Mouse (Mus musculus) kidney, embryonic 16.5 days (tissue): ENCODE data around the gene Zfp326. TPM values are rescaled to one million over a fixed set of nuclear protein-coding genes. Genes with fewer than 3 reads are reported as not detected.

Experiments used
- ATAC-seq: fragments of 200-750 bp; cut with Nextera tagmentation; 2 replicates; pipeline ENCODE4 v1.8.0; 2017; ENCODE audit warnings: moderate TSS enrichment; ENCODE audit not compliant: low FRiP score, low TSS enrichment
- H3K27ac ChIP-seq: fragments of 300-500 bp; sonication (generic); 2 replicates; pipeline ENCODE4 v1.5.1; 2014; ENCODE audit warnings: low read length
- H3K27me3 ChIP-seq: fragments of 300-500 bp; sonication (generic); 2 replicates; pipeline ENCODE4 v1.6.1; 2014; ENCODE audit warnings: low read length, control low read depth, mixed read lengths; ENCODE audit not compliant: insufficient read depth
- H3K36me3 ChIP-seq: fragments of 300-500 bp; sonication (generic); 2 replicates; pipeline ENCODE4 v1.6.1; 2014; ENCODE audit warnings: low read length, control low read depth, mixed read lengths; ENCODE audit not compliant: insufficient read depth
- H3K4me1 ChIP-seq: fragments of 300-500 bp; sonication (generic); 2 replicates; pipeline ENCODE4 v1.6.1; 2014; ENCODE audit warnings: low read length, control low read depth, mixed read lengths; ENCODE audit not compliant: insufficient read depth
- H3K4me2 ChIP-seq: fragments of 300-500 bp; sonication (generic); replicated peaks from 2 replicates; pipeline ENCODE4 v1.6.1; 2014; ENCODE audit warnings: low read depth, low read length
- H3K4me3 ChIP-seq: fragments of 300-500 bp; sonication (generic); 2 replicates; pipeline ENCODE4 v1.5.1; 2014; ENCODE audit warnings: mild to moderate bottlenecking, low read length
- H3K9ac ChIP-seq: fragments of 300-500 bp; sonication (generic); replicated peaks from 2 replicates; pipeline ENCODE4 v1.6.1; 2014; ENCODE audit warnings: low read length
- H3K9me3 ChIP-seq: fragments of 300-500 bp; sonication (generic); 2 replicates; pipeline ENCODE4 v1.6.1; 2016; ENCODE audit warnings: low read length, control low read depth
- WGBS: fragments of 180-500 bp; shearing (Covaris S2); extraction: QIAGEN DNeasy Blood & Tissue Kit; methylation state at CpG from one replicate; pipeline ENCODE4 v1.1.7; 2014; 5-methylcytosine and 5-hydroxymethylcytosine counted together
- polyA plus RNA-seq: library from polyadenylated mRNA; unstranded; fragments of >200 nt; fragmentation: Nextera tagmentation; extraction: Ambion mirVana; gene quantifications from 2 replicates; pipeline ENCODE4 v1.2.1, GENCODE M21; 2015

The Zfp326 gene
- polyA plus RNA-seq, 1 experiment from 2014 or later, result 36.9 TPM

GRCm38 (mm10) chr5:105845041-105845440 lies 31.3 kb upstream of the Zfp326 start:
- Histone ChIP-seq H3K9ac (no peak overlapping the region), H3K4me1 (peaks cover 11% of the 10 kb centered on the region; the same call in 1 of the 2 replicates), H3K9me3 (no peaks in the 10 kb centered on the region), H3K4me3 (no peak overlapping the region), H3K27ac (no peak overlapping the region), H3K4me2 (no peak overlapping the region), H3K27me3 (no peaks in the 10 kb centered on the region), H3K36me3 (no peaks in the 10 kb centered on the region)
- 94% methylated on average over 2 of the region's 2 CpGs for WGBS
- no peak for ATAC-seq

- Histone ChIP-seq H3K27me3 (no peaks in the 10 kb centered on the region), H3K4me1 (peaks cover 13% of the 10 kb centered on the region; the same call in 1 of the 2 replicates), H3K36me3 (no peaks in the 10 kb centered on the region), H3K9ac (no peak overlapping the region), H3K4me2 (no peak overlapping the region), H3K27ac (no peak overlapping the region), H3K9me3 (no peaks in the 10 kb centered on the region), H3K4me3 (no peak overlapping the region)
- 65% methylated on average over 8 of the region's 8 CpGs for WGBS
- no peak for ATAC-seq
These were observed 28.6 kb upstream of the Zfp326 start for GRCm38 (mm10) chr5:105847726-105848125.

- Histone ChIP-seq H3K36me3 (no peaks in the 10 kb centered on the region), H3K9me3 (no peaks in the 10 kb centered on the region), H3K4me2 (no peak overlapping the region), H3K4me1 (peaks cover 13% of the 10 kb centered on the region; the same call in 1 of the 2 replicates), H3K4me3 (no peak overlapping the region), H3K27me3 (no peaks in the 10 kb centered on the region), H3K9ac (no peak overlapping the region), H3K27ac (no peak overlapping the region)
- no peak for ATAC-seq
- 70% methylated on average over 4 of the region's 4 CpGs for WGBS
These were observed 27.1 kb upstream of the Zfp326 start for GRCm38 (mm10) chr5:105849222-105849621.

- Histone ChIP-seq H3K4me1 (peaks cover 14% of the 10 kb centered on the region; the same call in 1 of the 2 replicates), H3K9me3 (no peaks in the 10 kb centered on the region), H3K27ac (no peak overlapping the region), H3K4me2 (no peak overlapping the region), H3K4me3 (no peak overlapping the region), H3K36me3 (no peaks in the 10 kb centered on the region), H3K9ac (no peak overlapping the region), H3K27me3 (no peaks in the 10 kb centered on the region)
- ATAC-seq, result no peak
- WGBS, result 68% methylated on average over 3 of the region's 3 CpGs
These were observed 26.7 kb upstream of the Zfp326 start for GRCm38 (mm10) chr5:105849643-105850042.

- Histone ChIP-seq H3K27ac (no peak overlapping the region), H3K27me3 (no peaks in the 10 kb centered on the region), H3K4me2 (no peak overlapping the region), H3K9ac (no peak overlapping the region), H3K36me3 (no peaks in the 10 kb centered on the region), H3K4me1 (peaks cover 24% of the 10 kb centered on the region; the same call in 1 of the 2 replicates), H3K9me3 (no peaks in the 10 kb centered on the region), H3K4me3 (no peak overlapping the region)
- ATAC-seq, result no peak
- 80% methylated on average over 9 of the region's 9 CpGs for WGBS
These were observed 23.1 kb upstream of the Zfp326 start for GRCm38 (mm10) chr5:105853271-105853670.

GRCm38 (mm10) chr5:105857486-105857885 lies 18.9 kb upstream of the Zfp326 start:
- H3K4me1 ChIP-seq, result peaks cover 26% of the 10 kb centered on the region; the same call in 1 of the 2 replicates
- no peaks in the 10 kb centered on the region for H3K36me3 ChIP-seq
- no peaks in the 10 kb centered on the region for H3K9me3 ChIP-seq
- no peaks in the 10 kb centered on the region for H3K27me3 ChIP-seq
- H3K9ac ChIP-seq, result no peak overlapping the region
- no peak overlapping the region for H3K4me3 ChIP-seq
- no peak for ATAC-seq
- H3K4me2 ChIP-seq, result no peak overlapping the region
- H3K27ac ChIP-seq, result no peak overlapping the region
- 76% methylated on average over 5 of the region's 5 CpGs for WGBS

- H3K27me3 ChIP-seq, result no peaks in the 10 kb centered on the region
- 0 out of 2 replicates have a peak, but pooled peaks have one; percentile 49 for ATAC-seq
- 49% methylated on average over 8 of the region's 8 CpGs for WGBS
- no peaks in the 10 kb centered on the region for H3K36me3 ChIP-seq
- peaks cover 26% of the 10 kb centered on the region; the same call in 1 of the 2 replicates for H3K4me1 ChIP-seq
- no peak overlapping the region for H3K4me2 ChIP-seq
- H3K27ac ChIP-seq, result peak overlapping the region; percentile 60
- no peaks in the 10 kb centered on the region for H3K9me3 ChIP-seq
- H3K4me3 ChIP-seq, result no peak overlapping the region
- no peak overlapping the region for H3K9ac ChIP-seq
These were observed 17.3 kb upstream of the Zfp326 start for GRCm38 (mm10) chr5:105858754-105859694.

- Histone ChIP-seq H3K4me1 (peaks cover 23% of the 10 kb centered on the region; the same call in 1 of the 2 replicates), H3K27ac (peak overlapping the region; percentile 60; the same call in 1 of the 2 replicates), H3K9me3 (no peaks in the 10 kb centered on the region), H3K36me3 (no peaks in the 10 kb centered on the region), H3K4me3 (no peak overlapping the region), H3K4me2 (no peak overlapping the region), H3K27me3 (no peaks in the 10 kb centered on the region), H3K9ac (no peak overlapping the region)
- whole genome bisulfite sequencing, result 44% methylated on average over 11 of the region's 11 CpGs
- 0 out of 2 replicates have a peak, but pooled peaks have one; percentile 27 for ATAC-seq
These were observed 16.5 kb upstream of the Zfp326 start for GRCm38 (mm10) chr5:105859716-105860460.

GRCm38 (mm10) chr5:105860461-105860835 lies 15.9 kb upstream of the Zfp326 start:
- Histone ChIP-seq H3K27ac (0 out of 2 replicates have a peak overlapping the region, but pooled peaks have one; percentile 60), H3K36me3 (no peaks in the 10 kb centered on the region), H3K4me2 (no peak overlapping the region), H3K9ac (no peak overlapping the region), H3K4me3 (no peak overlapping the region), H3K4me1 (peaks cover 23% of the 10 kb centered on the region; the same call in 1 of the 2 replicates), H3K9me3 (no peaks in the 10 kb centered on the region), H3K27me3 (no peaks in the 10 kb centered on the region)
- 88% methylated on average over 10 of the region's 10 CpGs for WGBS
- no peak for ATAC-seq
